Mouse (Mus musculus) heart, adult 2 months (tissue): Measurements from ENCODE around the gene Chil1.

ENCODE experiments used
- CTCF ChIP-seq: fragments of 200-600 bp; IDR thresholded peaks from 2 replicates; pipeline ENCODE4 v1.8.1; 2022; ENCODE audit warnings: antibody characterized with exemption, mild to moderate bottlenecking, moderate library complexity
- EP300 ChIP-seq: fragments of 200-500 bp; IDR thresholded peaks from 2 replicates; pipeline ENCODE4 v1.6.1; 2011; ENCODE audit warnings: low read depth, low read length, control low read depth; ENCODE audit not compliant: insufficient read depth
- POLR2A ChIP-seq: fragments of 200-500 bp; IDR thresholded peaks from 2 replicates; pipeline ENCODE4 v1.6.1; 2011; ENCODE audit warnings: mild to moderate bottlenecking, low read depth, low read length, control low read depth; ENCODE audit not compliant: insufficient read depth

GRCm38 (mm10) chr1:134136351-134136750 lies 45.6 kb upstream of the Chil1 start:
- TF ChIP-seq CTCF = no peak
- no peak for TF ChIP-seq EP300
- TF ChIP-seq POLR2A = no peak
